Mouse (Mus musculus) midbrain, embryonic 13.5 days (tissue): ENCODE data around the gene Tarm1. TPM values are rescaled to one million over a fixed set of nuclear protein-coding genes. Genes with fewer than 3 reads are reported as not detected.

ENCODE experiments used
- ATAC-seq: fragments of 200-750 bp; cut with Nextera tagmentation; 2 replicates; pipeline ENCODE4 v1.8.0; 2017; ENCODE audit warnings: mild to moderate bottlenecking, moderate TSS enrichment, moderate library complexity
- H3K27ac ChIP-seq: fragments of 300-500 bp; sonication (generic); 2 replicates; pipeline ENCODE4 v1.5.1; 2015; ENCODE audit warnings: inconsistent platforms, mild to moderate bottlenecking, moderate library complexity
- H3K27me3 ChIP-seq: fragments of 300-500 bp; sonication (generic); 2 replicates; pipeline ENCODE4 v1.6.1; 2015; ENCODE audit warnings: mild to moderate bottlenecking, inconsistent platforms
- H3K36me3 ChIP-seq: fragments of 300-500 bp; sonication (generic); 2 replicates; pipeline ENCODE4 v1.6.1; 2015; ENCODE audit warnings: mild to moderate bottlenecking, inconsistent platforms
- H3K4me1 ChIP-seq: fragments of 300-500 bp; sonication (generic); replicated peaks from 2 replicates; pipeline ENCODE4 v1.6.1; 2015; ENCODE audit warnings: inconsistent platforms
- H3K4me2 ChIP-seq: fragments of 300-500 bp; sonication (generic); replicated peaks from 2 replicates; pipeline ENCODE4 v1.6.1; 2015; ENCODE audit warnings: moderate library complexity, mild to moderate bottlenecking, inconsistent platforms
- H3K4me3 ChIP-seq: fragments of 300-500 bp; sonication (generic); replicated peaks from 2 replicates; pipeline ENCODE4 v1.5.1; 2015; ENCODE audit warnings: mild to moderate bottlenecking, inconsistent platforms
- H3K9ac ChIP-seq: fragments of 300-500 bp; sonication (generic); replicated peaks from 2 replicates; pipeline ENCODE4 v1.6.1; 2015; ENCODE audit warnings: mild to moderate bottlenecking, inconsistent platforms
- H3K9me3 ChIP-seq: fragments of 300-500 bp; sonication (generic); 2 replicates; pipeline ENCODE4 v1.6.1; 2016; ENCODE audit warnings: mild to moderate bottlenecking, inconsistent platforms
- WGBS: fragments of 180-500 bp; shearing (Covaris S2); methylation state at CpG from one replicate; pipeline ENCODE4 v1.1.7; 2015; 5-methylcytosine and 5-hydroxymethylcytosine counted together
- polyA plus RNA-seq: library from polyadenylated mRNA; unstranded; fragments of >200 nt; fragmentation: Nextera tagmentation; extraction: Ambion mirVana; gene quantifications from 2 replicates; pipeline ENCODE4 v1.2.1, GENCODE M21; 2015

Tarm1 gene
- polyA plus RNA-seq: not detected in 2 replicates

GRCm38 (mm10) chr7:3502439-3502838 lies at the start of gene Tarm1:
TSS of gene Tarm1 (minus strand) at chr7:3502624.
- H3K27ac ChIP-seq: no peak within 1 kb of the TSS
- H3K9ac ChIP-seq: no peak within 1 kb of the TSS
- ATAC-seq: no peak
- H3K4me3 ChIP-seq: no peak within 1 kb of the TSS
- no peaks in the 10 kb centered on the region for H3K36me3 ChIP-seq
- H3K27me3 ChIP-seq: no peaks in the 10 kb centered on the region
- whole genome bisulfite sequencing: 91% methylated on average over 6 of the region's 6 CpGs
- no peaks in the 10 kb centered on the region for H3K4me1 ChIP-seq
- no peak within 1 kb of the TSS for H3K4me2 ChIP-seq
- H3K9me3 ChIP-seq: no peaks in the 10 kb centered on the region

GRCm38 (mm10) chr7:3505913-3506312 lies 3.5 kb upstream of the Tarm1 start:
- Histone ChIP-seq H3K27ac (no peak overlapping the region), H3K4me1 (no peaks in the 10 kb centered on the region), H3K36me3 (no peaks in the 10 kb centered on the region), H3K9me3 (no peaks in the 10 kb centered on the region), H3K9ac (no peak overlapping the region), H3K4me2 (no peak overlapping the region), H3K27me3 (no peaks in the 10 kb centered on the region), H3K4me3 (no peak overlapping the region)
- ATAC-seq: no peak
- WGBS: 79% methylated on average over 3 of the region's 3 CpGs

GRCm38 (mm10) chr7:3500406-3500805 lies 2.0 kb downstream of the Tarm1 start:
- no peaks in the 10 kb centered on the region for H3K36me3 ChIP-seq
- H3K27ac ChIP-seq: no peak overlapping the region
- no peak overlapping the region for H3K4me2 ChIP-seq
- H3K4me3 ChIP-seq: no peak overlapping the region
- no peaks in the 10 kb centered on the region for H3K4me1 ChIP-seq
- H3K27me3 ChIP-seq: no peaks in the 10 kb centered on the region
- H3K9me3 ChIP-seq: no peaks in the 10 kb centered on the region
- no peak overlapping the region for H3K9ac ChIP-seq
- ATAC-seq: no peak
- 89% methylated on average over 1 of the region's 1 CpGs for WGBS

- no peaks in the 10 kb centered on the region for H3K27me3 ChIP-seq
- H3K9ac ChIP-seq: no peak overlapping the region
- ATAC-seq: no peak
Observed at GRCm38 (mm10) chr7:3481948-3482608, 20.3 kb downstream of the Tarm1 start.

GRCm38 (mm10) chr7:3476728-3477127 lies 25.7 kb downstream of the Tarm1 start:
- ATAC-seq: no peak
- H3K27me3 ChIP-seq: no peaks in the 10 kb centered on the region
- H3K4me3 ChIP-seq: no peak overlapping the region
- H3K36me3 ChIP-seq: no peaks in the 10 kb centered on the region
- no peak overlapping the region for H3K9ac ChIP-seq
- no peak overlapping the region for H3K27ac ChIP-seq
- no peak overlapping the region for H3K4me2 ChIP-seq
- H3K9me3 ChIP-seq: no peaks in the 10 kb centered on the region
- WGBS: 81% methylated on average over 5 of the region's 5 CpGs
- peaks cover 3% of the 10 kb centered on the region; the same call in 1 of the 2 replicates for H3K4me1 ChIP-seq

More at GRCm38 (mm10) chr7:3481948-3482608, 20.3 kb downstream of the Tarm1 start:
- Histone ChIP-seq H3K9me3 (no peaks in the 10 kb centered on the region), H3K4me1 (no peaks in the 10 kb centered on the region), H3K36me3 (no peaks in the 10 kb centered on the region), H3K4me2 (no peak overlapping the region), H3K4me3 (no peak overlapping the region), H3K27ac (no peak overlapping the region)
- WGBS: 90% methylated on average over 6 of the region's 6 CpGs

- Histone ChIP-seq H3K36me3 (no peaks in the 10 kb centered on the region), H3K9ac (0 out of 2 replicates have a peak overlapping the region, but pooled peaks have one; percentile 36), H3K27me3 (no peaks in the 10 kb centered on the region), H3K9me3 (no peaks in the 10 kb centered on the region), H3K4me1 (peaks cover 3% of the 10 kb centered on the region; the same call in 1 of the 2 replicates), H3K27ac (no peak overlapping the region), H3K4me3 (no peak overlapping the region), H3K4me2 (peak overlapping the region; percentile 39)
- peak; percentile 48; the same call in 1 of the 2 replicates for ATAC-seq
- 6% methylated on average over 19 of the region's 19 CpGs for WGBS
Observed at GRCm38 (mm10) chr7:3474291-3475080, 27.9 kb downstream of the Tarm1 start.

GRCm38 (mm10) chr7:3472774-3473173 lies 29.6 kb downstream of the Tarm1 start:
- H3K27me3 ChIP-seq: no peaks in the 10 kb centered on the region
- no peak overlapping the region for H3K4me3 ChIP-seq
- no peaks in the 10 kb centered on the region for H3K36me3 ChIP-seq
- H3K9me3 ChIP-seq: no peaks in the 10 kb centered on the region
- H3K4me1 ChIP-seq: peaks cover 3% of the 10 kb centered on the region; the same call in 1 of the 2 replicates
- no peak overlapping the region for H3K4me2 ChIP-seq
- WGBS: 78% methylated on average over 3 of the region's 3 CpGs
- H3K9ac ChIP-seq: no peak overlapping the region
- no peak overlapping the region for H3K27ac ChIP-seq
- no peak for ATAC-seq

- Histone ChIP-seq H3K4me2 (no peak overlapping the region), H3K27ac (no peak overlapping the region), H3K4me1 (no peaks in the 10 kb centered on the region), H3K9ac (no peak overlapping the region), H3K27me3 (no peaks in the 10 kb centered on the region), H3K4me3 (no peak overlapping the region), H3K9me3 (no peaks in the 10 kb centered on the region), H3K36me3 (no peaks in the 10 kb centered on the region)
- no peak for ATAC-seq
- 72% methylated on average over 2 of the region's 2 CpGs for WGBS
Observed at GRCm38 (mm10) chr7:3468614-3469013, 33.8 kb downstream of the Tarm1 start.

GRCm38 (mm10) chr7:3463306-3463705 lies 39.1 kb downstream of the Tarm1 start:
- 81% methylated on average over 4 of the region's 4 CpGs for WGBS
- Histone ChIP-seq H3K27me3 (no peaks in the 10 kb centered on the region), H3K4me1 (no peaks in the 10 kb centered on the region), H3K9me3 (no peaks in the 10 kb centered on the region), H3K4me3 (no peak overlapping the region), H3K9ac (no peak overlapping the region), H3K36me3 (no peaks in the 10 kb centered on the region), H3K4me2 (no peak overlapping the region), H3K27ac (no peak overlapping the region)
- no peak for ATAC-seq

- H3K9me3 ChIP-seq: no peaks in the 10 kb centered on the region
- H3K4me3 ChIP-seq: no peak overlapping the region
- H3K4me1 ChIP-seq: no peaks in the 10 kb centered on the region
- ATAC-seq: no peak
- no peak overlapping the region for H3K9ac ChIP-seq
- H3K27ac ChIP-seq: no peak overlapping the region
- no peaks in the 10 kb centered on the region for H3K27me3 ChIP-seq
- 91% methylated on average over 8 of the region's 8 CpGs for WGBS
- H3K36me3 ChIP-seq: no peaks in the 10 kb centered on the region
- H3K4me2 ChIP-seq: no peak overlapping the region
Observed at GRCm38 (mm10) chr7:3460261-3460660, 42.2 kb downstream of the Tarm1 start.

- H3K9ac ChIP-seq: no peak overlapping the region
- WGBS: 83% methylated on average over 9 of the region's 9 CpGs
Observed at GRCm38 (mm10) chr7:3457841-3458217, 44.6 kb downstream of the Tarm1 start.

GRCm38 (mm10) chr7:3457111-3457840 lies 45.1 kb downstream of the Tarm1 start:
- Histone ChIP-seq H3K4me2 (no peak overlapping the region), H3K4me1 (no peaks in the 10 kb centered on the region), H3K27ac (no peak overlapping the region), H3K36me3 (no peaks in the 10 kb centered on the region), H3K9ac (no peak overlapping the region), H3K27me3 (no peaks in the 10 kb centered on the region), H3K4me3 (no peak overlapping the region), H3K9me3 (no peaks in the 10 kb centered on the region)
- WGBS: 94% methylated on average over 10 of the region's 10 CpGs
- no peak for ATAC-seq

More at GRCm38 (mm10) chr7:3457841-3458217, 44.6 kb downstream of the Tarm1 start:
- H3K4me1 ChIP-seq: no peaks in the 10 kb centered on the region
- H3K4me3 ChIP-seq: no peak overlapping the region
- no peaks in the 10 kb centered on the region for H3K36me3 ChIP-seq
- no peaks in the 10 kb centered on the region for H3K27me3 ChIP-seq
- no peak overlapping the region for H3K4me2 ChIP-seq
- no peak overlapping the region for H3K27ac ChIP-seq
- ATAC-seq: no peak
- no peaks in the 10 kb centered on the region for H3K9me3 ChIP-seq
